Mouse (Mus musculus) lung, postnatal 14 days (tissue): ENCODE results near the gene Ap3b2.

Experiments
- DNase-seq: peaks from one replicate; pipeline ENCODE4 v3.0.0; 2021

Gene Ap3b2

GRCm38 (mm10) chr7:81475221-81475620 lies 18.5 kb downstream of the Ap3b2 start:
- no peak for DNase-seq

- no peak for DNase-seq
Observed at GRCm38 (mm10) chr7:81464906-81465450, 28.7 kb downstream of the Ap3b2 start.

GRCm38 (mm10) chr7:81464116-81464515 lies 29.6 kb downstream of the Ap3b2 start:
- DNase-seq = peak; percentile 19

DNA sequence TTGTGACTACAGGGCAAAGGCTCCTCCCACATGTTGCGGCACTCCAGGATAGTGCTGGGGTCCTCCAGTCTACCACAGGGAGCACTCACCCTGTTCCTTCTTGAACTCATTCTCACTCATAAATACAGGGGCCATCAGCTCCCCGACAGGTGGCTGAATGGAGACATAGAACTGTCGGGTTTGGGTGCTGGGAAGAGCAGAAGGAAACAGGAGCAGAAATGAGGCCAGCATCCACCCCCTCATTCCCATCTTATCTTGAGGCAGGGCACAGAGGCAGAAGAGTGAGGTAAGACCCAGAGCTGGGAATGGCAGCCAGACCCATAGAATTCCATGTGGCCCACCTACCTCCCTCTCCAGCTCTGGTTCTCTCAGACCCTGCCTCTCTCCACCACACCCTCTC lies 30.9 kb downstream of the Ap3b2 start:
- no peak for DNase-seq

- DNase-seq = peak; percentile 52
Observed at GRCm38 (mm10) chr7:81455155-81455651, 38.5 kb downstream of the Ap3b2 start, which contains the start of gene Cpeb1. TSS of gene Cpeb1 (minus strand) at chr7:81455465.

DNA sequence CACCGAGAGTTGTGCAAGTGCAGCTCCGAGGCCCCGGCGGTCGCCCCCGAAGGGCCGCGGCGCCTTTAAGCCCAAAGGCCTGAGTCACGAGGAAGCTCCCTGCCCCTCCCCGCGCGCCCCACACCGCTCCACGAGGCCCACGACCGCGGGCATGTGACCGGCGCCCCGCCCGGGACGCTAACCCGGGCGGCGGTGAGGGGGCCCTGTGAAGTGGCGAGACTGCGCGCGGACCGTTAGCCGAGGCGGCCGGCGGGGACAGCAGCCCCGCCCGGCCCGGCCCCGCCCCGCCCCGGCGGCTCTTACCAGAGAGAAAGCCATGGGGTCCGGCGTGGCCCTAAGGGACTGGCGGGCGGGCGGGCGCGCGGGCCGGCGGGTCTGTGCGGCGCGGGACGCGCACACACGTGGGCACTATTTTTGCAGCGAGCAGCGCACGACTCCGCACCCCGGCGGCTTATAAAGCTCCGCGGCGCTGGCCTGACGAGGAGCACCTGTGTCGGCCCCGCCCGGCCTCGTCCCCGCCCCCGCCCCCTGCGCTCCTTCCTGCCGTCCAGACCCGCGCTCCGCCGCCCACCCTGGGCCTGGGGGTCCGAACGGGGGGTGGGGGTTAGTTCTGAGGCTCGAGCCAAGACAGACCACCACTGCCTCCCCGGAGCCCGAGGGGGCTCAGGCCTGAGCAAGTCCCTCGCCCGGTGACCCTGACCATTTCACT lies 39.2 kb downstream of the Ap3b2 start:
- peak; percentile 18 for DNase-seq

DNA sequence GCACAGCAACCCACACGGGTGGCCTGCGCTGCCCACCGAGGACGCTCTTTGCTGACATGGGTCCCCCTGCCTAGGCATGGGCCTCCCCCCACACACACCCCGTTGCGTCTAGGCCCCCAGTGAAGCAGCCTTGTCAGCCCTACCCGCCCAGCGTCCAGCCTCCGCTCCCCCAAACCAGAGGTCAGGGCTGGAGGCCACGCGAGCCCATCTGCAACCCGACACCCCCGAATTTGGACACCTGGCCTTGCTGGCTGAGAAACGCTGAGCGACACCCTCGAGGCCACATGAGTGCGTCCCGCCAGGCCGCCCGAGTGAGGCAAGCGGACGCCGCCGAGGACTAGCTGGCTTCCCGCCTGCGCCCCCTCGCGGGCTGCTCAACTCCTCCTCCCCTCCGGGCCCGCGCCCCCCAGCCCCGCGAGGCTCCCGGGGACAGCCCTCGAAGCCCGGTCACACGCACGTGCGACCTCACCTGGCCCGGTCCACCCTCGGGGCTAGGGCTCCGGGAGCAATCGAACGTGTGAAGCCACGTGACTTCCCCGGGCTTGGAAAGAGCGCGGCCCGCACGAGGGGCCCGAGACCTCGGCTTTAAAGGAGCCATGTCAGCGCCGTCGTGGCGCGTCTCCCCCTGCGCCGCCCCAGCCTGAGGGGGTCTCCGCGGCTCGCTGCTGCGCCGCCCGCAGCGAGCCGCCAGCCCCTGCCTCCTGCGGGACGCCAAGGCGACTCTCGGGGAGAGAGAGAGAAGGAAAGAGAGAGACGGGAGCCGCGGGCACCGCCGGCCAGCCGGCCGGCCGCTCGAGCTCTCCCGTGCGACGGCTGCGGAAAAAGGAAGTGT lies 40.1 kb downstream of the Ap3b2 start:
- peak; percentile 5 for DNase-seq

DNA sequence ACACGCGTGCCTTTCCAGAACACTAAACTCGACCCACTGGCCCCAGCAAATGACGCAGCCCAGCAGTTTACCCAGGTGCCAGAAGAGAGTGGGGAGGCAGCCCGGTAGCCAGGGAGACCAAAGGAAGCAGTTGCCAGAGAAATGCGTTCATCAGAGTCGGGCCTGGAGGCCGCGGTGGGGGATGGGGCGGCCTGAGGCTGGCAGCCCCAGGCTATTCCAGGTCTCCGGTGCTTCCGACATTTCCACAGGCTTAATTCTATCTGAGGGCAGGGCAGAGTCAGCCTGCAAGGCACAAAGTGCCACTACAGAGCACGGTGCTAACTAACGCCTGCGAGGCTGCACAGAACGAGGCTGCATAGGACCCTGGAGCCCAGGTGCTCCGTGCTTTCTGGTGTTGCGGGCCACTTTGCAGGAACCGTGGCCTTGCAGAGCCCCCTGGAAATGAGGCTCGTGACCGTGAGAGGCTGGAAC lies 40.7 kb downstream of the Ap3b2 start:
- DNase-seq = no peak
